Mouse (Mus musculus) thymus, adult 2 months (tissue): Measurements from ENCODE around the gene Creb1.

ENCODE experiments used
- CTCF ChIP-seq: fragments of 200-500 bp; IDR thresholded peaks from 2 replicates; pipeline ENCODE4 v1.5.1; 2012; ENCODE audit warnings: mild to moderate bottlenecking, control low read depth, low read length, moderate library complexity, borderline replicate concordance; ENCODE audit not compliant: control insufficient read depth, poor library complexity, insufficient read depth; ENCODE audit errors: extremely low read depth
- POLR2A ChIP-seq: fragments of 200-500 bp; IDR thresholded peaks from 2 replicates; pipeline ENCODE4 v1.6.1; 2012; ENCODE audit warnings: mild to moderate bottlenecking, low read length, control low read depth, moderate library complexity; ENCODE audit not compliant: control insufficient read depth, poor library complexity, insufficient read depth; ENCODE audit errors: extremely low read depth

DNA sequence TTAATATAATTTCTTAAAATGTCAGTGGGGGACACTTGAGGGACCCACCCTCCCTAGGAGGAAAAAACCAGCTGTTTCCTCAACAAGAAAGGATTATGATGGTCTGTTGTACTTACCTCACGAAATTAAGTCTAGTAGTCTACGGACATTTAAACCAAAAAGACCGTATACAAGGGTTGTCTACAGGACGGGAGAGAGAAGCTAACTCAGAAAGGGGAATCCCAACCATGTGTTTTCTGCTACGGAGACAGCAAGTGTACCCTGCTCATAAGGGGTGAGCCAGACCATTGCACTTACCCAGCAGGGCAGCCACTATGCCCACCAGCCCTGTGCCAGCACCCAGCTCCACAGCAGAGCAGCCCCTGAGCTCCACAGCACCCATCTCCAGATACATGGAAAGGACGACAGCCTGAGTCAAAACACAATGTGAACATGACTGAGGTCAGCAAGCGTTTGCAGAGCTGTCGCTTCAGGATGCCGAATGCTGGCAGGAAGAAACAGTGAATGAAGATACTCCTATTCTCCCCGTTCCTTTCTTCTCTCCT, 82.4 kb downstream of the Creb1 start:
- TF ChIP-seq CTCF (no peak), POLR2A (no peak)
